Mouse (Mus musculus) lung, embryonic 15.5 days (tissue): ENCODE measurements around the gene Nog. TPM values are rescaled to one million over a fixed set of nuclear protein-coding genes. Genes with fewer than 3 reads are reported as not detected.

Experiments
- ATAC-seq: fragments of 200-750 bp; cut with Nextera tagmentation; 2 replicates; pipeline ENCODE4 v1.8.0; 2017; ENCODE audit warnings: moderate number of reproducible peaks, borderline replicate concordance; ENCODE audit not compliant: low FRiP score, low TSS enrichment; ENCODE audit errors: extremely low read depth
- H3K27ac ChIP-seq: fragments of 300-500 bp; sonication (generic); 2 replicates; pipeline ENCODE4 v1.5.1; 2015; ENCODE audit warnings: moderate library complexity, mild to moderate bottlenecking, inconsistent platforms
- H3K27me3 ChIP-seq: fragments of 300-500 bp; sonication (generic); 2 replicates; pipeline ENCODE4 v1.6.1; 2015; ENCODE audit warnings: inconsistent platforms
- H3K36me3 ChIP-seq: fragments of 300-500 bp; sonication (generic); 2 replicates; pipeline ENCODE4 v1.6.1; 2015; ENCODE audit warnings: inconsistent platforms
- H3K4me1 ChIP-seq: fragments of 300-500 bp; sonication (generic); 2 replicates; pipeline ENCODE4 v1.6.1; 2015; ENCODE audit warnings: inconsistent platforms
- H3K4me2 ChIP-seq: fragments of 300-500 bp; sonication (generic); 2 replicates; pipeline ENCODE4 v1.6.1; 2015; ENCODE audit warnings: inconsistent platforms, mild to moderate bottlenecking, moderate library complexity
- H3K4me3 ChIP-seq: fragments of 300-500 bp; sonication (generic); 2 replicates; pipeline ENCODE4 v1.5.1; 2015; ENCODE audit warnings: mild to moderate bottlenecking, inconsistent platforms
- H3K9ac ChIP-seq: fragments of 300-500 bp; sonication (generic); 2 replicates; pipeline ENCODE4 v1.6.1; 2015; ENCODE audit warnings: inconsistent platforms
- H3K9me3 ChIP-seq: fragments of 300-500 bp; sonication (generic); 2 replicates; pipeline ENCODE4 v1.6.1; 2016; ENCODE audit warnings: inconsistent platforms
- WGBS: fragments of 180-500 bp; shearing (Covaris S2); methylation state at CpG from one replicate; pipeline ENCODE4 v1.1.7; 2015; 5-methylcytosine and 5-hydroxymethylcytosine counted together
- polyA plus RNA-seq: library from polyadenylated mRNA; unstranded; fragments of >200 nt; fragmentation: Nextera tagmentation; extraction: Ambion mirVana; gene quantifications from 2 replicates; pipeline ENCODE4 v1.2.1, GENCODE M21; 2015

Nog gene
- 2.0 and 2.6 TPM in 2 replicates for polyA plus RNA-seq

DNA sequence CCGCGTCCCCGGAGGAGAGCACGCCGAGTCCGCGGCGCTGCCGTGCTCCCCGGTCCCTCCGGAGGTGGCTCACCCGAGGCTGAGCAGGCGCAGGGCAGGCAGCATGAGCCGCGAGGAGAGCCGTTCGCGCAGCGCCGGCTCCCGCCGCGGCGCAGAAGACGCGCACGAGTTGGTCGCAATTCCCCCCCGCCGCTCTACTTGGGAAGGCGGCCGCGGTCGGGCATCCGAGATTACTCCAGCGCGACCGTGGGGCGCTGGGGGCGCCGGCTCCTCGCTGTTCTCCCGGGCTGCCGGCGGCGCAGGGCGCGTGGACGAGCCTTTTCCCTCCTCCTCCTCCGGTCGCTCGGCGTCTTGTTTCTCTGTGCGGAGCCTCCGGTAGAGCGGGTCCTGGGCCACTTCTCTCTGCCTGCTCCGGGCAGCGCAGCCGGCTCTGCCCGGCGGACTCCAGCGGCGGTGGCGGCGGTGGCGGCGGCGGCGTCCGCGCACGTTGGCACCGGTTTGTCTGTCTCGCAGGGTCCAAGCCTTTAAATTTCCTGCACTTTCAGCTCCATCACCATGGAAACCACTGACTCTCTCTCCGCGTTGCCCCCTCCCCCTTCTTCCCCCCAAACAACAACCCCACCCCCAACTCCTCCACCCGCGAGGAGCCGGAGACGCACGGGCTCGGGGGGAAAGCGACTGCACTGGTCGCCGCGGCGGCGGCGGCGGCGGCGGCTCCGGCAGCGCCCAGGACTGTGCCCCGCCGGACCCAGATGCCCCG, at the start of gene Nog:
Gene Nog (minus strand): TSS at position 277 of the 760 bp plus-strand sequence.
- peak; percentile 32; the same call in 1 of the 2 replicates for ATAC-seq

DNA sequence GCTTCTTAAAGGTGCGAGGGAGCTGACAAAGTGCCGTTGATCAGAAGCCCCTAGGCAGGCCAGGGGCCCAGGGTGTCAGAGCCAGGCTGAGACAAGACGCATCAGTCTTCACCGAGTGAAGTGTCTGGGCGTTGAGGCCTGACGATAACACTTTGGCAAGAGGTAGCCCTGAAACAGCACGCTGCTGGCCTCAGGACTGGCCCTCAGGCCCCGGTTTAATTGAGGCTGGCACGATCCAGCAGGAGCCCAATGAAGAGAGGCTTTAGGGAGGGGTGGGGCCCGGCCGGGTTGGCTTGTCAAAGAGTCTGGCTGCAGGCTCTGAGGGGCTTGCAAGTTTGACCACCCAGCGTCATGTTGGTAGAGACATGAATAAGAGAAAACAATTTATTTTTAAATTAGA, 38.1 kb upstream of the Nog start:
- Histone ChIP-seq H3K27ac (no peak overlapping the region; the same call in 1 of the 2 replicates), H3K36me3 (no peaks in the 10 kb centered on the region), H3K4me1 (peaks cover 3% of the 10 kb centered on the region; the same call in 1 of the 2 replicates), H3K9me3 (no peaks in the 10 kb centered on the region), H3K4me3 (no peak overlapping the region), H3K4me2 (no peak overlapping the region), H3K9ac (no peak overlapping the region), H3K27me3 (no peaks in the 10 kb centered on the region)
- no peak for ATAC-seq
- 30% methylated on average over 12 of the region's 12 CpGs for WGBS

More for the DNA sequence above, at the start of gene Nog:
- Histone ChIP-seq H3K4me2 (peak within 1 kb of the TSS; percentile 99), H3K9ac (peak within 1 kb of the TSS; percentile 51), H3K27ac (peak within 1 kb of the TSS; percentile 82), H3K27me3 (peaks cover 27% of the 10 kb centered on the region), H3K4me3 (peak within 1 kb of the TSS; percentile 68), H3K36me3 (no peaks in the 10 kb centered on the region), H3K9me3 (no peaks in the 10 kb centered on the region), H3K4me1 (peaks cover 30% of the 10 kb centered on the region)
- WGBS: under 1% methylated on average over 76 of the region's 97 CpGs

DNA sequence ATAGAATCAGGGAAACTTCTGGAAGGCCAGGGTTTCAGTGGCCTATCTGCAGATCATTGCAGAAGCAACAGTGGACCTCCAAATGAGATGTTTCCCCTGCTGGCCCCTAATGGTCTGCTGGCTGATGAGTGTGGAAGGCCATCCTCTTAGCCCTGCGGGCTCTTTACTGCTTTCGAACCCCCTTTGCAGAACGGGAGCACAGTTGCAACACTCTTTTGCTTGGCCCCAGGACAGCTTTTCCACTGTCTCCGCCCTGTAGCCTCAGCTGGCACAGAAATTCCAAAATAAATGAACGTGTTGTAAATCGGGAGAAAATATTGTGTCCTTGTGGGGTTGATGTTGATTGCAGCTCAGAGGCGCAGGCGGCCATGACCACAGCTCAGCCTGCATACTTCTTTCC, 37.7 kb upstream of the Nog start:
- no peak for ATAC-seq
- Histone ChIP-seq H3K9me3 (no peaks in the 10 kb centered on the region), H3K4me1 (peaks cover 3% of the 10 kb centered on the region; the same call in 1 of the 2 replicates), H3K36me3 (no peaks in the 10 kb centered on the region), H3K4me3 (no peak overlapping the region), H3K27ac (no peak overlapping the region; the same call in 1 of the 2 replicates), H3K9ac (no peak overlapping the region), H3K27me3 (no peaks in the 10 kb centered on the region), H3K4me2 (no peak overlapping the region)
- WGBS: 45% methylated on average over 8 of the region's 8 CpGs

DNA sequence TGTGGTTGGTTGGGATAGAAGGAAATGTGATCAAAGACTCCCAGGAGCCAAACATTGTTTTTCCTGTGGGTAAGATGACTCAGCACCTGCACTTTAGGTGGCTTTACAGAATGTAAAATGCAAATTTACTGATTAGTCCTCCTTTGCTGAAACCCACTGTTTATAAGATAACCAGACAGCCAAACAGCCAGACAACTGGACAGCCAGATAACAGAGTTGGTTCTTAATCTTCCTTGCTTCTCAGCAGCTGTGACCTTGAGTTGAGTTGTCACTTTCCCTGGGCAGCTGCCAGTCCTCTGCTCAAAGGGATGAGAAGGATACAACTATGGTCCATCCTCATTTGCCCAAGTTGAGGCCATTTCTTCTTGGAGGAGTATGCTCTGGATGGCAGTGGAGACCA, 35.8 kb upstream of the Nog start:
- Histone ChIP-seq H3K27me3 (no peaks in the 10 kb centered on the region), H3K36me3 (no peaks in the 10 kb centered on the region), H3K9me3 (no peaks in the 10 kb centered on the region), H3K4me3 (no peak overlapping the region), H3K27ac (no peak overlapping the region), H3K4me2 (no peak overlapping the region), H3K9ac (no peak overlapping the region), H3K4me1 (peaks cover 3% of the 10 kb centered on the region; the same call in 1 of the 2 replicates)
- no peak for ATAC-seq

DNA sequence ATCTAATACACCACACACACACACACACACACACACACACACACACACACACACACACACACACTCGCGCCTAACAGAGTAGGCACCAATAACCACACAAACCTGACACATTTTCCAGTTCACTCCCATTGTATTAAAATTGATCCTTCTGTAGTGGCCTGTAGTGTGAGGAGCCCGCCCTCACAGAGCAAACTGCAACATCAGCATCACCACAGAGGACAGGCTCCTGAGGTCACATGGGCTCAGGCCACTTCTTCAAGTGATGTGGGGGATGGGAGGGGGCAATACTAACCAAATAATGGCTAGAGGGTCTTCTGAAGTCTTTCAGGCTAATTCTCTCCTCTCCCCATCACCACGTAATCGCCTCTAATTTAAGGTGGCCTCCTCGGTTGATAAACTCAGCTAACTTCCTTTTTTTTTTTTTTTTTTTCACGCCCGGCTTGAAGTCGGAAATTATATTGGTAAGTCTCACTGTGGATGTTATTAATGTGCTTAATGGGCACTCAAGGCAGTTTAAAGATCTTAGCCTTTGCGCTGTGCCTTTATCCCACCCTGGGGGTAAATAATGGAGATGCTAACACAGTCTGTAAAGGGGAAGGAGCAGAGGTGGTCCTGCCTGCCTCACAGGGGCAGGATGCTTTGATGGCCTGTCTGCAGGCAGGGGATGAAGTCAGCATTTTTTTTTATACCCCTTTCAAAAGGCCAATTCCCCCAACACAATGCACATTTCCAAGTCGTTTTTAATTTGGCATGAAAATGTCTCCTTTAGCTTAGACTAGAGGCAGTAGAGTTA, 25.2 kb upstream of the Nog start:
- no peak overlapping the region for H3K27ac ChIP-seq
- no peaks in the 10 kb centered on the region for H3K27me3 ChIP-seq
- no peaks in the 10 kb centered on the region for H3K36me3 ChIP-seq
- H3K9ac ChIP-seq: no peak overlapping the region
- H3K9me3 ChIP-seq: no peaks in the 10 kb centered on the region
- ATAC-seq: no peak
- H3K4me2 ChIP-seq: no peak overlapping the region
- H3K4me3 ChIP-seq: no peak overlapping the region
- H3K4me1 ChIP-seq: no peaks in the 10 kb centered on the region
- WGBS: 61% methylated on average over 11 of the region's 11 CpGs

DNA sequence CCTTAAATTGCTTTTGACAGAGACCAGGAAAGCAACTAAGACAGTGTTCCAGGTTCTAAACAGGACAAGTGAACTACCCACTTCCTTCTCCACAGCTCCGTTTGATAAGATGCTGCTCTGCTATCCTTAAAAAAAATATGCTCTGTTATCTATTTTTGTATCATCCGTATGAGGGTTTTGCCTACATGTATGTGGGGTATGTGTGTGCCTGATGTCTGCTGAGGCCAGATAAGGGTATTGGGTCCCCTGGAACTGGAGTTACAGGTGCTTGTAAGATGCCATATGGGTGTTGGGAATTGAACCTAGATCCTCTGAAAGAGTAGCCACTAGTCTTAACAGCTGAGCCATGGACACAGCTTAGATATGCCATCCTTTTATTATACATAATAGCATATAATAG, 19.6 kb upstream of the Nog start:
- WGBS: 87% methylated on average over 2 of the region's 2 CpGs
- no peaks in the 10 kb centered on the region for H3K27me3 ChIP-seq
- no peak overlapping the region for H3K4me3 ChIP-seq
- H3K4me2 ChIP-seq: no peak overlapping the region
- no peak overlapping the region for H3K27ac ChIP-seq
- H3K36me3 ChIP-seq: no peaks in the 10 kb centered on the region
- H3K9me3 ChIP-seq: no peaks in the 10 kb centered on the region
- ATAC-seq: no peak
- no peak overlapping the region for H3K9ac ChIP-seq
- H3K4me1 ChIP-seq: peaks cover 8% of the 10 kb centered on the region; the same call in 1 of the 2 replicates

DNA sequence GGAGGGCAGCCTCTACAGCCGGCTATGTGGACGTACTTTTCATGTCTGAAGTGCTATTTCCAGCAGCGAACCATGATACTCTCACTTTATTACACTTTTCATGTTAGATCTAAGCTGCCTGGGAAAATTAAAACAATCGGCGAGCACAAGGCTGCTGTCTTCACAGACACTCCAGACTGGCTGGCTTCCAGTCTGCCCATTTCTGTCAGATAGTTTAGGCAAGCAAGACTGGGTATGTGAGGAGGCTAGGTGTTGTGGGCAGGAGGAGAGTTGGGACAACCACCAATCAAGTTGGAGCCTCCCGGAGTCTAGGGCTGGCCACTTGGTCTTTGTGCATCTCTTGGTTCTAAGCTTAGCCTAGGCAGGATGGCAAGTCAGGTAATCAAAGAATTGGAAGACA, 17.5 kb upstream of the Nog start:
- no peak for ATAC-seq
- Histone ChIP-seq H3K9me3 (no peaks in the 10 kb centered on the region), H3K27me3 (no peaks in the 10 kb centered on the region), H3K27ac (no peak overlapping the region), H3K9ac (no peak overlapping the region), H3K4me3 (no peak overlapping the region), H3K4me2 (no peak overlapping the region), H3K36me3 (no peaks in the 10 kb centered on the region), H3K4me1 (peaks cover 8% of the 10 kb centered on the region; the same call in 1 of the 2 replicates)
- WGBS: 23% methylated on average over 6 of the region's 6 CpGs

DNA sequence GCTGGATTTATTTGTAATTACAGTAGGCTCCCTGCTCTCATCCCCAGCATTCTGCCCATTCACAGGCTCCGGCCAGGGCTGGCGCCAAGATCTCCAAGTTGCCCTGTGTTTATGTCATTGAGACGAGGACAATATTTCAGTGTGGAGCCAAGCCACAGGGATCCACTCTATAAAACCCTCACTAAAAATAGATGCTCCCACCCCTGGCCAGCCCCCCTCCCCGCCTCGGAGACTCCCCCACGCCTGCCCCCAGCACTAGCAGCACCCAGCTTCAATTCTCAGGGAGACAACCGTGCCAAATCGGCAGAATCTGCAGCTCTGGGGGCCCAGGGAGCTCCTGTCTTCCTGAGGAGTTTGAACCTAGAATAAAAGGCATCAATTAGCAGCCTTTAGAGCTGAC, 16.2 kb upstream of the Nog start:
- ATAC-seq: peak; percentile 50; the same call in 1 of the 2 replicates
- H3K27ac ChIP-seq: peak overlapping the region; percentile 29; the same call in 1 of the 2 replicates
- H3K9ac ChIP-seq: no peak overlapping the region
- peaks cover 13% of the 10 kb centered on the region for H3K4me1 ChIP-seq
- 24% methylated on average over 8 of the region's 8 CpGs for WGBS
- H3K4me3 ChIP-seq: no peak overlapping the region
- no peaks in the 10 kb centered on the region for H3K27me3 ChIP-seq
- no peaks in the 10 kb centered on the region for H3K9me3 ChIP-seq
- no peaks in the 10 kb centered on the region for H3K36me3 ChIP-seq
- no peak overlapping the region for H3K4me2 ChIP-seq

DNA sequence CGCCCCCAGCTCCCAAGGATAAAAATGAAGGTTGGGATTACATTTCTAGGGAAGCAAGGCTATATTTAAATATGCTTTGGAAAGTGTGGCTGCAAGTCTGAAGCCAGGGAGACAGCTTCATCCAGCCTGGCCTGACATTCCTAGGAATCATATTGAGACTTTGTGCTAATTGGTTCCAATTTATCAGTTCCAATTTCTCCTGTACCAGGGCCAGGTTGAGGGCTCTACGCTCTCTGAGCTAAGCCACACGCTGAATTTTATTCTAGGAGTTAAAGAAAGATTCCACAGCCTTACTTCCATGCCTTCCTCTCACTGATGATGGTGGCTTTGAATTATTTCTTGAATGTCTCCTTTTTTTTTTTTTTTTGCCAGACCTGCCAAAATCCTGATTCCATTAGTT, 15.6 kb upstream of the Nog start:
- no peak for ATAC-seq
- Histone ChIP-seq H3K27ac (no peak overlapping the region), H3K27me3 (no peaks in the 10 kb centered on the region), H3K9ac (no peak overlapping the region), H3K4me2 (no peak overlapping the region), H3K4me1 (peaks cover 19% of the 10 kb centered on the region), H3K36me3 (no peaks in the 10 kb centered on the region), H3K4me3 (no peak overlapping the region), H3K9me3 (no peaks in the 10 kb centered on the region)
- WGBS: 72% methylated on average over 3 of the region's 3 CpGs

DNA sequence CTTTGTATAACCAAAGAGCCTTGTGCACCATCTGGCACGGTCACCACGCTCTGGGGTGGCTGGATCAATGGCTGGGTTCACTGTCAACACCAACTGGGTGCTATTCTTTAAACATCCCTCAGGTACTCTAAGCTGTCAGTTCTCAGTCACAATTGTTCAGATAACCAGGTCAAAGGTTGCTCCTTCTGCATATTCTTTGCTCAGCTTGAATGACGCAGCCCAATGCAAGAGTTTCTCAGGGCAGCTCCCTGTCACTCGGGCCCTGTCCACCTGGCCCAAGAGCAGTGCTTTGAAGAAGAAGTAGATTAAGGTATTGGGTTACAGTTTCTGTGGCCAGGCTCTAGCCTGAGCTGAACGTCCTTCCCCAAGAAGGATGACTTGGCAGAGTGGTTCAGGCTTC, 12.2 kb upstream of the Nog start:
- no peak for ATAC-seq
- Histone ChIP-seq H3K27ac (no peak overlapping the region), H3K27me3 (no peaks in the 10 kb centered on the region), H3K36me3 (no peaks in the 10 kb centered on the region), H3K4me1 (peaks cover 31% of the 10 kb centered on the region), H3K4me2 (no peak overlapping the region), H3K9ac (no peak overlapping the region), H3K9me3 (no peaks in the 10 kb centered on the region), H3K4me3 (no peak overlapping the region)
- WGBS: 34% methylated on average over 5 of the region's 5 CpGs

DNA sequence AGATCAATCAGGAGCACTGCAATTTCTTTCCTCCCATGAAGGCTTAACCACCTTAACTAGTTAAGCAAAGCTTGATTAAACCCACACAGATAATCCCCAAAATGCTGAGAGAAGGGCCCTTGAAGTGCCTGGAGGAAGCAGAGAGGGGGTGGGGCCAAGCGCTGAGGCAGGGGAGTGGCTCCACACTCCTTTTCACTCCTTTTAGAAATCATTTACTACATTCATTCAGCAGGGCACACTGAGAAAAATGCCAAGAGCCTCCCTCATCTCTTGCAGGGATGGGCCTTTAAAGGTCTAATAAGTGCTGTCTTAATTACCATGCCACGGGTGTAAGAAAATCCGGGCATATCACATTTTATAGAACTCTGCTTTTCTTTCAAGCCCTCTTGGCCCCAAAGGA, 10.2 kb upstream of the Nog start:
- Histone ChIP-seq H3K4me2 (no peak overlapping the region; the same call in 1 of the 2 replicates), H3K9ac (no peak overlapping the region), H3K36me3 (no peaks in the 10 kb centered on the region), H3K4me1 (peaks cover 23% of the 10 kb centered on the region), H3K27ac (peak overlapping the region; percentile 38; the same call in 1 of the 2 replicates), H3K27me3 (no peaks in the 10 kb centered on the region), H3K4me3 (no peak overlapping the region), H3K9me3 (no peaks in the 10 kb centered on the region)
- WGBS: 7% methylated on average over 3 of the region's 3 CpGs
- no peak for ATAC-seq

DNA sequence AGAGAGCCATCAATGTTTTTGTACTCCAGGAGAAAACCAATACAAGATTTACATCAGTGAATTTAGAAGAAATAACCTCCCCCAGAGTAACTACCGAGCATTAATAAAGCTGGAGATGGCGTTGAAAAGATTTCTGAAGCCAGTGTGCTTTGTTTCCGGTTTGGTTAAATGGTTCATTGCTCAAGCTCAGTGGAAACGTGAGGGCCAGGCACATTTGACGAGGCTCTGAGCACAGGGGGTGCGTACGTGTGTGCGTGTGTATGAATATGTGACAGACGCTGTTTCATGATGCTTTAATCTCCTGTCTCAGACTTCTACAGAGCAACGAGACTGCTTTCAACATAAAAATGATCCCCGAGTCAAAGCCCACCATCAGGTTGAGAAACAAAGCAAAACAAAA, 8.1 kb upstream of the Nog start:
- Histone ChIP-seq H3K4me2 (no peak overlapping the region), H3K27ac (no peak overlapping the region), H3K9ac (no peak overlapping the region), H3K4me1 (peaks cover 23% of the 10 kb centered on the region), H3K9me3 (no peaks in the 10 kb centered on the region), H3K4me3 (no peak overlapping the region), H3K27me3 (no peaks in the 10 kb centered on the region), H3K36me3 (no peaks in the 10 kb centered on the region)
- WGBS: 68% methylated on average over 11 of the region's 11 CpGs
- ATAC-seq: no peak
